ENCODE assay signal across 18 mouse cellular contexts in genomic region chr11:97307294-97308069, GRCm38 (mm10). TPM values are rescaled to one million over a fixed set of nuclear protein-coding genes. Genes with fewer than 3 reads are reported as not detected.
"Had no signal": no experiment of that assay in that cellular context is flagged by ENCODE, and none has a peak within 500 bp of the region (broad histone marks: within the 10 kb centered on the region; RNA-seq: fewer than 3 reads in every experiment).

No protein-coding gene starts in this region.

- H3K9ac ChIP-seq: limb, embryonic 12.5 days; liver, embryonic 14.5 days; midbrain, embryonic 12.5 days; neural tube, embryonic 13.5 days; stomach, embryonic 15.5 days had no signal

- H3K27ac ChIP-seq: kidney, postnatal 0 days; limb, embryonic 12.5 days; liver, embryonic 14.5 days; midbrain, embryonic 12.5 days; neural tube, embryonic 13.5 days; stomach, embryonic 15.5 days had no signal

- H3K4me3 ChIP-seq: limb, embryonic 12.5 days; megakaryocyte, embryonic 14.5 days; midbrain, embryonic 12.5 days; neural tube, embryonic 13.5 days; stomach, embryonic 15.5 days had no signal

- H3K27me3 ChIP-seq: megakaryocyte, embryonic 14.5 days; stomach, embryonic 15.5 days had no signal

- H3K36me3 ChIP-seq: limb, embryonic 12.5 days; midbrain, embryonic 12.5 days; neural tube, embryonic 13.5 days; stomach, embryonic 15.5 days had no signal

- H3K9me3 ChIP-seq: limb, embryonic 12.5 days; megakaryocyte, embryonic 14.5 days; midbrain, embryonic 12.5 days; neural tube, embryonic 13.5 days; stomach, embryonic 15.5 days had no signal

- DNase-seq: kidney, adult 9 months; kidney, postnatal 36 days; layer of hippocampus, adult 9-11 months; layer of hippocampus, postnatal 36 days; lung, adult 2 months; lung, postnatal 4 days; right cerebral cortex, postnatal 14 days; thymus, postnatal 4 days had no signal

- H3K4me2 ChIP-seq: limb, embryonic 12.5 days; midbrain, embryonic 12.5 days; neural tube, embryonic 13.5 days; stomach, embryonic 15.5 days had no signal

- ATAC-seq: lung, postnatal 0 days; midbrain, embryonic 16.5 days had no signal

RNA-seq across cellular contexts. Expression of gene Gpr179, which starts 44.4 kb away (rescaled TPM):
- polyA plus RNA-seq: liver, adult 2 months had no signal
